Mouse (Mus musculus) spleen, postnatal 10 days (tissue): Measurements from ENCODE around the gene Ryr3.

ENCODE experiments used
- DNase-seq, 2 experiments: peaks; one replicate each; pipeline ENCODE4 v3.0.0; 2021 to 2022; ENCODE audit warnings: low spot score in 2 of 2

Ryr3 gene

DNA sequence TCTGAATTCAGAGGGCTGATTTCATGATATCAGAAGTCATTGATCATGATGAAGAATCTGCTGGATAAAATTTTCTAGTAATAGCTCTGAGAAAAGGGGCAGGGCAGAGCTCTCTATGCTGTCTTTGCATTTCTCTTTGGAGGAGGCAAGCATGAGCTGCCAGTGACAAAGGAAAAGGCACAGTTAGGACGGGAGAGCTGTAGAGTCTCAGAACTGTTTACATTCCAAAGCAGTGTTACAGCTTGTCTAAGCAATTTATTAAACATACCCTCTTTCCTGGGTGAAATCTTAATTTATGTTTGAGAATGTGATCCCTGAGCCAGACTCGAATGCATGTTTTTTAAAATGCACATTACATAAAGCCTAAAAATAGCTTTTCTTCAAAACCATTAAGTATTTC lies 435.3 kb downstream of the Ryr3 start:
- DNase-seq: no peak

DNA sequence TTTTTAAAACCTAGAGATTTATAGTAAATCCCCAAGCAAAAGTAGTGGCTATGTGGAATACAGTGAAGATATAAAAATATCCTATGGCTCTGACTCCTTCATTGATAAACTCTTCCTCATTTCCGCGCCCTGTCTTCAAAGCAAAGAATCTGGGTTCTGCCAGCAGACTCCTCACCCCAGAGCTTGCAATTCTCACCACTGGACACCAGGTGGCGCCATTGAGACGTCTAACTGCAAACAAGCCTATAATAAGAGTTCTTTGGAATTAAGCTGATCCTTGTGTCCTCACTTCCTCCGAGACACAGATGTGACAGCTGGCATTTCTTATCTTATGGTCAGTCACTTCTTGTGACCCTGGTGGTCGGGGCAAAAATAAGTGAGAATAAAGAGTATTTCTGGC lies 442.1 kb downstream of the Ryr3 start:
- peak; percentile 38 to 73 for DNase-seq

DNA sequence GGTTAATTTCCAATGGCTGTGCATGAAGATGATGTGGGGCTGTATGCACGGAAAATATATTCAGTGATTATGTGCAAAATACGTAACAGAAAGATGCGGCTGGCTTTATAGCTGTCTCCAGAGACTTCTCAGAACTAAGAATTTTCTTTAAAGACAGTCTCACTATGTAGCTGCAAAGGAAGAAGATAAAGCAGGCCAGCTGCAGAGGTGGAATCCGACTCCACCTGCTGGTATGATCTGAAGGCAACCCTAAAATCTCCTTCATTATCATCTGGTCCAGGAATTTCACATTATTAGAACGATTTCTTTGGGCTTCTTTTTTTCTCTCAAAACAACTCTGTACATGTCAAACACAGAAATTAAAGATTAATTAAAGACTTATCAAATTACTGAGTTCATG lies 449.2 kb downstream of the Ryr3 start:
- DNase-seq: no peak

GRCm38 (mm10) chr2:112765046-112765445 lies 451.9 kb downstream of the Ryr3 start:
- peak in 1 of 2 experiments; percentile 31 for DNase-seq

DNA sequence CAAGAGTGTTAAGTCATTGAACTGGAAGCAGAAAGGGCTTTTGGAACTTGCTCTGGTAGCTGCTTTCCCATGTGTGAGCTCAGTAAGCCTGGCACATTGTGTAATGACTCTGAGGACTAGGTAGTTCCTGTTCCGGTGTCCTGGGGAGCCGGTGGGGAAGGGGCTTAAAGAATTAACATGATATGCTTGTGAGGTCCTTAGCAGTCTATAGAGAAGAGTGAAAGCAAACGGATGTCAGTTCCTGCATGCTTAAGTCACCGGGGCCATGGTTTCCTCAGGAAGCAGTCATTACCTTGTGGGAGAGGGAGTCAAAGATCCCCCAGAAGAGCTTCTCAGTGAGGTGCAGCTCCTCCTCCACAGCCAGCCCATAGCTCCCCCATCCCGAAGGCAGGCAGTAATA lies 452.6 kb downstream of the Ryr3 start:
- no peak for DNase-seq

DNA sequence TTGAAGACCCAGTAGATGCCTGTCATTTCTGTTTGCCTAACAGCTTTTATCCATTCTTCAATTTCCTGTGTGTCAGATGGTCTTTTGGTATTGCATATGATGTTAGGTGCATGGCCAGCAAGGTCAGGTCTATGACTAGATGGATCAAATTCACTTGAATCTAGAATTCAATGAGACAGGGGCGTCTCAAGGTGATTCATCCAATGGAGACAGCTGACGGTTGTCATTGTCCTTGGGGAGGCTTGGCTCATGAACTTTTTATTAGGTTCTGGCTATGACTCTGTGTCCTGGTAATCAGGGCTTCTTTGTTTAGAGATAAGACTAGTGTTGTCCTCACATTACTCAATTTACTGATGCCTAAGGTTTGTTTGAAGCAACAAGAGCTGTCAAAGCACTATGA lies 454.9 kb downstream of the Ryr3 start:
- DNase-seq: no peak

- DNase-seq: no peak
Measured at GRCm38 (mm10) chr2:112761196-112761913, 455.5 kb downstream of the Ryr3 start.

GRCm38 (mm10) chr2:112760692-112761091 lies 456.2 kb downstream of the Ryr3 start:
- no peak for DNase-seq

DNA sequence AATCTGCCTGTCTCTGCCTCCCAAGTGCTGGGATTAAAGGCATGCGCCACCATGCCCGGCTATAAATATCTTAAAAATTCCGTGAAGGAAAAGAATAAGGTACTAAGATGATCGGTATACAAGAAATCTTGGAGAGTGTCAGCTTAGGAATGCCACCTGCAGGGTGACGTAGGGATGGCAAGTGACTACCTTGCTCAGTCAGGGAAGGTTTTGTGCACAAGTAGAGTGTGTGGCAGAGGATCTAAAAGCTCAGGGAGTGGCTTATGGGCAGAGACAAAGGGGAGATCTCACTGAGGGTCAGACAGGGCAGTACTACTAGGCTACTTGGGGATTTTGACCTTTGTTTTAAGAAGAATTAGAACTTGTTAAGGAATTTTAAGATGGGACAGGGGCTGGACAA lies 457.2 kb downstream of the Ryr3 start:
- DNase-seq: no peak

DNA sequence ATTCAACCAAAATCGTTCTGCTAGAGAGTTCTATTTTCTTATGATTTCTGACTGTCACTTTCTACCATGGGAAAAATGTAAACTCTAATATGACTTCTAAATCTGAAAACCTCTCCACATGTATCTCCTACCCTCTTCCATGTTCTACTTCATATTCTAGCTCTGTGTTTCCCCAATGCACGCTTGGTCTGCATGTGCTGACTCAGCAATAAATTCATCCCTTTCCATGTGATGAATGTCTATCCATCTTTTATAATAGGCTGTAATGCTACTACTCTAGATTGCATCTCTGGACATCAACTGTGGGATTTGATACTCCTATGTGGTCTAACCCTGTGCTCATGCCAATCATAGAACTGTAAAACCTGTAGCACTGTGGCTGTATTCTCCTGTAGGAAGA lies 458.2 kb downstream of the Ryr3 start:
- no peak for DNase-seq

- DNase-seq: no peak
Measured at GRCm38 (mm10) chr2:112753316-112753715, 463.6 kb downstream of the Ryr3 start.

DNA sequence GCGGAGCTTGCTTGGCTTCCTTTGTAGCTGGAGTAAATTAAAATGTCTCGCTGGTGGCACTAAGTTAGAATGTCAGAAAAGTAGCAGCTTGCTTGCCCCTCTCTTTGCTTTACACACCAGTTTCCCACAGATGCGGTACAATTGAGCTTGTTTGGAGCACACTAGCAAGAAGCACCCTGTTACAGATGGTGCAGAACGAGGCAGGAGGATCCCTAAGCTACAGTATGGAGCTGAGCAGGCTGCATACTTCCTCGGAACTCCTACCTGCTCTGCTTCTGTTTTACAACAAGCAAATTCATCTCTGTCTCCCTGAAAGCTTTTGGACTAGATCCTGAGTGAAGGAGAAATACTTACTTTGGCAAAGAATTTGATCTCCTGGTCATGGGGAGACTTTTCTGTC lies 465.5 kb downstream of the Ryr3 start:
- DNase-seq: no peak

DNA sequence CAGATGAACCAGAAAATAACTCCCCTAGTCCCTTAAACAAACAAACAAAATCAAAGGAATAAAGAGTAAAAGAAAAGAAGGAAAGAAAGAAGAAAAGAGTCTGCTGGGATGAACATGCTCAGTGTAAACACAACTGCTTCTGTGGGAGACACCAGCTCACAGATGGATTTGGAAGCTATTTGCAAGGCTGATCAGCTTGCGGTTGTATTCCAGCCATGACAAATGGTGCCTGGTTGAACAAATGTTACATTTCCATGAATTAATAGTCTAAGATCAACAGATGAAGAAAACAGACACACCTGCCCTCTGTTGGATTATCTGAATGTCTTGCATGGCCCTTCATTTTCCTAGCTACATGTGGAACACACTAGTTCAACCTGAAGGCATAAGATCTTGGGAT lies 468.4 kb downstream of the Ryr3 start:
- no peak for DNase-seq

DNA sequence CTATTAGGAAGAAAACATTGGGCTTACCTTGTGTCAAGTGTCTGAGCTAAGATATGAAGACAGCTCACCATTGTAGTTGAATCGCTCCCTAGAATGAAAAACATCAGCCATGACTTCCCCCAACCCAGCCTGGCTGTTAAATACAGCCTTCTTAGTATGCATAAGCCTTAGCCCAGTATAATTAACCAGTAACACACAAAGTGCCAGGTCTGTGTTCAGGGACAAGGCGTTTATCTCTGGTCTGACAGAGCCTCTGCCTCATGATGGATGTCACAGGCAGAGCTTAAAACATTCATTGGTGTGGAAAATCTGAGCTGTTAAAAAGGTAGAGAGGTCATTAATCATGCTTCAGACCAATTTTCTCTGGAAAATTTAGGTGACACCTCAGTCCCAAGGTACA lies 484.0 kb downstream of the Ryr3 start:
- no peak for DNase-seq

GRCm38 (mm10) chr2:112727842-112728241 lies 489.1 kb downstream of the Ryr3 start:
- DNase-seq: no peak

- DNase-seq: no peak
Measured at GRCm38 (mm10) chr2:112721217-112721616, 495.7 kb downstream of the Ryr3 start.

GRCm38 (mm10) chr2:112720715-112721114 lies 496.2 kb downstream of the Ryr3 start:
- no peak for DNase-seq

DNA sequence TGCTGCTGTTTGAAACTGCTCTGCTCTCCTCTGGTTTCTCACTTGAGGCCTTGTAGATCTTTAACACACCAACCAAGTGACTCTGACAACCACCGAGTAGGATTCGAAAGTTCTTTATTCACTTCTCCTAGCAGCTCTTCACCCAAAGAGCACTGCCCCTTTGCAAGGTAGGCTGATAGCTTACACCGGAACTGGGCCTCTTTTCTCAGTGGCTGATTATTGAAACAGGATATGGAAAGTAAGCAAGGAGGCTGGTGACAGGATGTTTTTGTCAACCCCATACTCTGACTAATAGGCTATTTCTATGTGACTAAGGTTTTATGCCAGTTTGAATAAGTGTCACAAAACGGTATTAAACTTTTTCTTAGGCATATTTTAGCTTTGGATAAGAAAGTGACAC lies 502.2 kb downstream of the Ryr3 start:
- no peak for DNase-seq

GRCm38 (mm10) chr2:112681817-112682216 lies 535.1 kb downstream of the Ryr3 start:
- DNase-seq: no peak

DNA sequence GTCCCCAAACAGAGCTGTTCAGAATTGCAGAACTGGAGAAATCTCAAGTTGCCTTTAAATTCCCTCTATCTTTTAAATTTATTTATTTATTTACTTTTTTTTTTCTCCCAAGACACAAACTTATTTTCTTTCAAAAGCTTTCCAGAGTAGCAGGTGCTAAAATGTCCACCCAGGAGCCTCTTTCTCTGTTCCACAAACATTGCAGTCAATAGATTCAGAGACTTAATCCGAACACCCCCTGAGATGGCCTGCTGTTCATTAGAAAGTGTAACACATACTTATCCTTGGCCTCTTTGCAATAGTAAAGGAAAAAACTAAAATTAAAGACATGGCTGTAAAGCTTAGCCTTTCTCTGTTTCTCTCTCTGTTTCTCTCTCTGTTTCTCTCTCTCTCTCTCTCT lies 539.6 kb downstream of the Ryr3 start:
- DNase-seq: no peak

- DNase-seq: no peak
Measured at GRCm38 (mm10) chr2:112676721-112677120, 540.2 kb downstream of the Ryr3 start.

- no peak for DNase-seq
Measured at GRCm38 (mm10) chr2:112676175-112676574, 540.7 kb downstream of the Ryr3 start.

DNA sequence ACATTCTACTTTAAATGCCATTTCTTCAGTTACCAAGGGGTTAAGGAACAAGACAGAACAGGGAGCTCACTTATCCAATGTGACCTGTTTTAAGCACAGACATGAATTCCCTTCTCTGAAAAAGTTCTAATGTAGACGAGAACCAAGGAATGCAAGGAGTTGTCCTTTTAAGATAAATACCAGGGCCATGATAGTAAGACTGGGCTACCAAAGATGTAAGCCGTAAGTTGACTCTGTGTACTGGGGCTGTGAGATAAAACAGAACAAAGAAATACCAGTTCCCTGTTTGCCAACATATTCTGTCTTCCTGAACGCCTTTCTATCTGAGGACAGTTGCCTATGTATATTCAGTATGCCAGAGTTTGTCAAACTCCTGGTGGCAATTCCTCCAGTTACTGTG lies 547.4 kb downstream of the Ryr3 start:
- no peak for DNase-seq

DNA sequence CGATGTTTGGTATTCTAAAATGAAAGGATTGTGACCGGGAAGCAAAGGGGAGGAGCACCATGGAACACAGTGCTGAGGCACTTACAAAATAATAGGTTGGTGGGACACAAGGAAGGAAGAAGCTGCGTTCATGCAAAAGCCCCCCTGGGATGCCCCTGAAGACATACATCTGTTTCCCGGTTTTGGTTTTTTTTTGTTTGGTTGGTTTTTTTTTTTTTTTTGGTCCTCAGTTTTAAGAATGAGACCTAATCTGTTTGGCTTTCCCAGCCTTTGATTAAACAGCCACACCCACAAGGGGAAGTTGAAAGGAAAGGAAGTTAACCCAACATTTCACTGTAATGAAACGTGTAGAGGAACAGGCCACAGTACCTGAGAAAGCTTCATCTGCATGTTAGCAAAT lies 560.8 kb downstream of the Ryr3 start:
- DNase-seq: no peak
